Mouse (Mus musculus) embryonic facial prominence, embryonic 14.5 days (tissue): Measurements from ENCODE around the gene Tex48. TPM values are rescaled to one million over a fixed set of nuclear protein-coding genes. Genes with fewer than 3 reads are reported as not detected.

Source experiments
- ATAC-seq: fragments of 200-750 bp; cut with Nextera tagmentation; 2 replicates; pipeline ENCODE4 v1.8.0; 2017; ENCODE audit warnings: low read depth, moderate number of reproducible peaks, moderate TSS enrichment
- DNase-seq: peaks from one replicate; pipeline ENCODE4 v3.0.0-alpha.2; 2015; ENCODE audit warnings: low spot score
- H3K27ac ChIP-seq: fragments of 300-500 bp; sonication (generic); replicated peaks from 2 replicates; pipeline ENCODE4 v1.5.1; 2014; ENCODE audit warnings: low read depth, mild to moderate bottlenecking, low read length, moderate library complexity
- H3K27me3 ChIP-seq: fragments of 300-500 bp; sonication (generic); replicated peaks from 2 replicates; pipeline ENCODE4 v1.6.1; 2014; ENCODE audit warnings: low read length; ENCODE audit not compliant: control insufficient read depth, insufficient read depth
- H3K36me3 ChIP-seq: fragments of 300-500 bp; sonication (generic); 2 replicates; pipeline ENCODE4 v1.6.1; 2014; ENCODE audit warnings: low read length, mixed read lengths; ENCODE audit not compliant: control insufficient read depth, insufficient read depth
- H3K4me1 ChIP-seq: fragments of 300-500 bp; sonication (generic); 2 replicates; pipeline ENCODE4 v1.6.1; 2014; ENCODE audit warnings: antibody characterized with exemption, low read length; ENCODE audit not compliant: control insufficient read depth, insufficient read depth
- H3K4me2 ChIP-seq: fragments of 300-500 bp; sonication (generic); 2 replicates; pipeline ENCODE4 v1.6.1; 2014; ENCODE audit warnings: low read depth, mild to moderate bottlenecking, low read length, moderate library complexity, mixed read lengths
- H3K4me3 ChIP-seq: fragments of 300-500 bp; sonication (generic); 2 replicates; pipeline ENCODE4 v1.5.1; 2014; ENCODE audit warnings: low read depth, mild to moderate bottlenecking, low read length
- H3K9ac ChIP-seq: fragments of 300-500 bp; sonication (generic); 2 replicates; pipeline ENCODE4 v1.6.1; 2014; ENCODE audit warnings: low read depth, mild to moderate bottlenecking, low read length, moderate library complexity, mixed read lengths
- H3K9me3 ChIP-seq: fragments of 300-500 bp; sonication (generic); 2 replicates; pipeline ENCODE4 v1.6.1; 2016; ENCODE audit warnings: low read length; ENCODE audit not compliant: control insufficient read depth
- WGBS: fragments of 180-500 bp; shearing (Covaris S2); extraction: QIAGEN DNeasy Blood & Tissue Kit; methylation state at CpG from one replicate; pipeline ENCODE4 v1.1.7; 2014; 5-methylcytosine and 5-hydroxymethylcytosine counted together
- polyA plus RNA-seq: library from polyadenylated mRNA; unstranded; fragments of >200 nt; fragmentation: Nextera tagmentation; extraction: Ambion mirVana; gene quantifications from 2 replicates; pipeline ENCODE4 v1.2.1, GENCODE M21; 2014

Gene Tex48
- polyA plus RNA-seq, 1 experiment from 2014 or later: not detected

- no peaks in the 10 kb centered on the region for H3K4me1 ChIP-seq
Observed at GRCm38 (mm10) chr4:63605545-63605944, 16.7 kb downstream of the Tex48 start.

GRCm38 (mm10) chr4:63604945-63605344, 17.3 kb downstream of the Tex48 start, which contains the start of gene Gm11213:
Gene Gm11213, minus strand, starts transcription at chr4:63605261.
- DNase-seq (no peak), ATAC-seq (no peak)
- H3K9ac ChIP-seq: no peak within 1 kb of the TSS
- H3K27me3 ChIP-seq: no peaks in the 10 kb centered on the region
- no peaks in the 10 kb centered on the region for H3K9me3 ChIP-seq
- no peak within 1 kb of the TSS for H3K4me3 ChIP-seq
- H3K36me3 ChIP-seq: no peaks in the 10 kb centered on the region
- no peak within 1 kb of the TSS for H3K4me2 ChIP-seq
- H3K4me1 ChIP-seq: no peaks in the 10 kb centered on the region
- 65% methylated on average over 3 of the region's 3 CpGs for WGBS
- no peak within 1 kb of the TSS for H3K27ac ChIP-seq

More at GRCm38 (mm10) chr4:63605545-63605944, 16.7 kb downstream of the Tex48 start:
- Histone ChIP-seq H3K36me3 (no peaks in the 10 kb centered on the region), H3K27ac (no peak overlapping the region), H3K4me3 (no peak overlapping the region), H3K4me2 (no peak overlapping the region), H3K27me3 (no peaks in the 10 kb centered on the region), H3K9ac (no peak overlapping the region), H3K9me3 (no peaks in the 10 kb centered on the region)
- DNase-seq (no peak), ATAC-seq (no peak)
- WGBS: 89% methylated on average over 3 of the region's 3 CpGs

- Histone ChIP-seq H3K4me3 (no peak overlapping the region), H3K9ac (no peak overlapping the region), H3K36me3 (no peaks in the 10 kb centered on the region), H3K27me3 (no peaks in the 10 kb centered on the region), H3K9me3 (no peaks in the 10 kb centered on the region), H3K4me1 (no peaks in the 10 kb centered on the region), H3K27ac (no peak overlapping the region), H3K4me2 (no peak overlapping the region)
- no peak for ATAC-seq
- no peak for DNase-seq
Observed at GRCm38 (mm10) chr4:63601263-63601662, 21.0 kb downstream of the Tex48 start.

- Histone ChIP-seq H3K27me3 (no peaks in the 10 kb centered on the region), H3K9ac (no peak overlapping the region), H3K36me3 (no peaks in the 10 kb centered on the region), H3K4me2 (no peak overlapping the region), H3K9me3 (no peaks in the 10 kb centered on the region), H3K4me3 (no peak overlapping the region), H3K4me1 (no peaks in the 10 kb centered on the region), H3K27ac (no peak overlapping the region)
- DNase-seq (no peak), ATAC-seq (no peak)
- 81% methylated on average over 6 of the region's 6 CpGs for WGBS
Observed at GRCm38 (mm10) chr4:63600786-63601185, 21.4 kb downstream of the Tex48 start.

GRCm38 (mm10) chr4:63596010-63596409, 26.2 kb downstream of the Tex48 start:
- H3K27me3 ChIP-seq: no peaks in the 10 kb centered on the region
- H3K36me3 ChIP-seq: no peaks in the 10 kb centered on the region
- no peak overlapping the region for H3K4me3 ChIP-seq
- H3K4me1 ChIP-seq: no peaks in the 10 kb centered on the region
- ATAC-seq: no peak
- 93% methylated on average over 4 of the region's 4 CpGs for WGBS
- no peak for DNase-seq
- no peak overlapping the region for H3K9ac ChIP-seq
- H3K4me2 ChIP-seq: no peak overlapping the region
- H3K27ac ChIP-seq: no peak overlapping the region
- H3K9me3 ChIP-seq: no peaks in the 10 kb centered on the region

- WGBS: 79% methylated on average over 10 of the region's 10 CpGs
- DNase-seq: no peak
- no peaks in the 10 kb centered on the region for H3K4me1 ChIP-seq
- H3K4me2 ChIP-seq: no peak overlapping the region
- ATAC-seq: no peak
- no peaks in the 10 kb centered on the region for H3K36me3 ChIP-seq
- no peaks in the 10 kb centered on the region for H3K27me3 ChIP-seq
- no peak overlapping the region for H3K4me3 ChIP-seq
- no peak overlapping the region for H3K27ac ChIP-seq
- H3K9me3 ChIP-seq: no peaks in the 10 kb centered on the region
- no peak overlapping the region for H3K9ac ChIP-seq
Observed at GRCm38 (mm10) chr4:63595259-63595658, 27.0 kb downstream of the Tex48 start.

GRCm38 (mm10) chr4:63594459-63595110, 27.6 kb downstream of the Tex48 start:
- H3K27me3 ChIP-seq: no peaks in the 10 kb centered on the region
- H3K9me3 ChIP-seq: no peaks in the 10 kb centered on the region
- H3K4me1 ChIP-seq: no peaks in the 10 kb centered on the region
- H3K4me2 ChIP-seq: no peak overlapping the region
- H3K9ac ChIP-seq: no peak overlapping the region
- WGBS: 82% methylated on average over 5 of the region's 5 CpGs
- H3K36me3 ChIP-seq: no peaks in the 10 kb centered on the region
- ATAC-seq: no peak
- DNase-seq: peak; percentile 24
- no peak overlapping the region for H3K27ac ChIP-seq
- no peak overlapping the region for H3K4me3 ChIP-seq

- 80% methylated on average over 4 of the region's 4 CpGs for WGBS
Observed at GRCm38 (mm10) chr4:63590538-63590937, 31.7 kb downstream of the Tex48 start.

GRCm38 (mm10) chr4:63589987-63590386, 32.2 kb downstream of the Tex48 start:
- DNase-seq (no peak), ATAC-seq (no peak)
- H3K9me3 ChIP-seq: no peaks in the 10 kb centered on the region
- H3K4me1 ChIP-seq: no peaks in the 10 kb centered on the region
- no peak overlapping the region for H3K9ac ChIP-seq
- H3K27me3 ChIP-seq: no peaks in the 10 kb centered on the region
- 86% methylated on average over 7 of the region's 7 CpGs for WGBS
- no peak overlapping the region for H3K27ac ChIP-seq
- no peak overlapping the region for H3K4me3 ChIP-seq
- no peaks in the 10 kb centered on the region for H3K36me3 ChIP-seq
- no peak overlapping the region for H3K4me2 ChIP-seq

More at GRCm38 (mm10) chr4:63590538-63590937, 31.7 kb downstream of the Tex48 start:
- H3K36me3 ChIP-seq: no peaks in the 10 kb centered on the region
- H3K9ac ChIP-seq: no peak overlapping the region
- H3K27me3 ChIP-seq: no peaks in the 10 kb centered on the region
- no peaks in the 10 kb centered on the region for H3K9me3 ChIP-seq
- DNase-seq (no peak), ATAC-seq (no peak)
- H3K4me1 ChIP-seq: no peaks in the 10 kb centered on the region
- no peak overlapping the region for H3K4me3 ChIP-seq
- H3K27ac ChIP-seq: no peak overlapping the region
- H3K4me2 ChIP-seq: no peak overlapping the region
